Mouse (Mus musculus) stomach, postnatal 0 days (tissue): ENCODE results near the gene Apba2.

Experiments
- CTCF ChIP-seq: IDR thresholded peaks from 2 replicates; pipeline ENCODE4 v1.5.1; 2016; ENCODE audit warnings: antibody characterized with exemption, low read depth, mild to moderate bottlenecking, moderate library complexity
- EP300 ChIP-seq: optimal IDR thresholded peaks from 2 replicates; pipeline ENCODE3; 2016; ENCODE audit warnings: antibody characterized with exemption

GRCm38 (mm10) chr7:64595256-64595655 is 93.8 kb downstream of the Apba2 start:
- TF ChIP-seq CTCF (no peak), EP300 (no peak)
